ENCODE assay signal across 31 mouse cellular contexts in genomic region chr19:45796879-45797278, GRCm38 (mm10). TPM values are rescaled to one million over a fixed set of nuclear protein-coding genes. Genes with fewer than 3 reads are reported as not detected.
DNase-seq lines count a peak whose midpoint lies in the region; ATAC-seq and TF ChIP-seq lines count a peak whose summit lies in the region.
"Had no signal": no experiment of that assay in that cellular context is flagged by ENCODE, and none has a peak within 500 bp of the region (broad histone marks: within the 10 kb centered on the region; RNA-seq: fewer than 3 reads in every experiment).

No protein-coding gene starts in this region.

- H3K36me3 ChIP-seq in spleen, adult 2 months (ENCODE audit: control insufficient read depth, insufficient read depth, low read length): no peaks in the 10 kb centered on the region
- H3K36me3 ChIP-seq in ES-E14 (ENCODE audit: control insufficient read depth, insufficient read depth, low read length, poor library complexity, severe bottlenecking): no peaks in the 10 kb centered on the region
- no peaks in the 10 kb centered on the region for H3K36me3 ChIP-seq in kidney, embryonic 15.5 days
- H3K36me3 ChIP-seq: heart, embryonic 15.5 days; hindbrain, embryonic 15.5 days; liver, embryonic 13.5 days; midbrain, embryonic 15.5 days; neural tube, embryonic 13.5 days; stomach, embryonic 15.5 days had no signal

- no peaks in the 10 kb centered on the region for H3K27me3 ChIP-seq in spleen, adult 2 months (ENCODE audit: control insufficient read depth, insufficient read depth, low read length)
- H3K27me3 ChIP-seq in kidney, embryonic 15.5 days: no peaks in the 10 kb centered on the region
- H3K27me3 ChIP-seq: heart, embryonic 15.5 days; hindbrain, embryonic 15.5 days; liver, embryonic 13.5 days; midbrain, embryonic 15.5 days; neural tube, embryonic 13.5 days; stomach, embryonic 15.5 days had no signal

- WGBS in spleen, adult 2 months: 80% methylated on average over 15 of the region's 15 CpGs
- 57% methylated on average over 15 of the region's 15 CpGs for WGBS in kidney, embryonic 15.5 days

- in situ Hi-C loops in ES-E14 (cut with MboI; ENCODE audit: low sequenced_read_pairs in 2 of 2, unreplicated experiment in 2 of 2): no loop called here

- DNase-seq in spleen, adult 2 months (ENCODE audit: low read depth in 1 of 2, low spot score in 2 of 2): no peak
- no peak for DNase-seq in spleen, postnatal 4 days (ENCODE audit: low spot score in 2 of 2)
- DNase-seq in ES-E14 (ENCODE audit: low read depth, low spot score): no peak
- no peak for DNase-seq in cerebellum, postnatal 36 days
- DNase-seq: adrenal gland, postnatal 36 days; B cell, adult 2 months; cerebellum, adult 9-10 months; gastrocnemius, postnatal 25 days; heart, adult 18-20 months; heart, postnatal 4 days; layer of hippocampus, adult 9-11 months; liver, embryonic 13.5 days; lung, adult 2 months; lung, postnatal 36 days had no signal

- peaks cover 7% of the 10 kb centered on the region for H3K4me1 ChIP-seq in spleen, adult 2 months (ENCODE audit: control insufficient read depth, insufficient read depth, insufficient read length)
- peaks cover 3 to 14% of the 10 kb centered on the region in 2 experiments; a peak in 2 of 4 replicates for H3K4me1 ChIP-seq in ES-E14 (ENCODE audit: control insufficient read depth in 2 of 2, insufficient read depth in 2 of 2, low read length in 2 of 2, poor library complexity in 1 of 2)
- H3K4me1 ChIP-seq in kidney, embryonic 15.5 days: peaks cover 19% of the 10 kb centered on the region
- H3K4me1 ChIP-seq: stomach, embryonic 15.5 days had no signal

- TF ChIP-seq POLR2A in spleen, adult 2 months (IDR thresholded peaks at IDR 0.05; ENCODE audit: low read depth, low read length): no peak

- no peak overlapping the region for H3K4me2 ChIP-seq in kidney, embryonic 15.5 days

- no peaks in the 10 kb centered on the region for H3K9me3 ChIP-seq in ES-E14 (ENCODE audit: control insufficient read depth, insufficient read depth, low read depth, low read length)
- H3K9me3 ChIP-seq in kidney, embryonic 15.5 days (replicated peaks): no peaks in the 10 kb centered on the region
- H3K9me3 ChIP-seq: heart, embryonic 15.5 days; hindbrain, embryonic 15.5 days; liver, embryonic 13.5 days; midbrain, embryonic 15.5 days; neural tube, embryonic 13.5 days; stomach, embryonic 15.5 days had no signal

- H3K4me3 ChIP-seq in spleen, adult 2 months (ENCODE audit: extremely low read depth, insufficient read depth, insufficient read length): no peak overlapping the region
- H3K4me3 ChIP-seq in ES-E14 (ENCODE audit: insufficient read depth in 1 of 2, low read depth in 1 of 2, low read length in 2 of 2, poor library complexity in 1 of 2, severe bottlenecking in 1 of 2): peak overlapping the region in 1 of 2 experiments; percentile 2; a peak in 1 of 4 replicates
- no peak overlapping the region for H3K4me3 ChIP-seq in kidney, embryonic 15.5 days (replicated peaks)
- H3K4me3 ChIP-seq: heart, embryonic 15.5 days; megakaryocyte, embryonic 14.5 days; midbrain, embryonic 15.5 days; neural tube, embryonic 13.5 days had no signal

- peak; percentile 71 for ATAC-seq in CD4-positive, CD25-positive, alpha-beta regulatory T cell, adult 4 months
- ATAC-seq in inflammation-experienced regulatory T-cells, adult 6 months: peak; percentile 59
- ATAC-seq in kidney, embryonic 15.5 days (replicated peaks; ENCODE audit: low FRiP score): no peak
- ATAC-seq: forebrain, embryonic 16.5 days; midbrain, embryonic 15.5 days had no signal

- peak overlapping the region; percentile 15; the same call in 1 of the 2 replicates for H3K9ac ChIP-seq in ES-E14 (ENCODE audit: insufficient read depth, low read depth, low read length, poor library complexity, severe bottlenecking)
- H3K9ac ChIP-seq in kidney, embryonic 15.5 days: no peak overlapping the region
- H3K9ac ChIP-seq: heart, embryonic 15.5 days; hindbrain, embryonic 15.5 days; liver, embryonic 13.5 days; midbrain, embryonic 15.5 days; neural tube, embryonic 13.5 days; stomach, embryonic 15.5 days had no signal

- no peak for TF ChIP-seq CTCF in spleen, adult 2 months (IDR thresholded peaks at IDR 0.05; ENCODE audit: extremely low read depth, insufficient read depth, insufficient read length, insufficient replicate concordance)

- H3K27ac ChIP-seq in spleen, adult 2 months (ENCODE audit: insufficient read depth, low read length): peak overlapping the region; percentile 34
- no peak overlapping the region for H3K27ac ChIP-seq in ES-E14 (ENCODE audit: insufficient read depth, low read depth, low read length, poor library complexity, severe bottlenecking)
- H3K27ac ChIP-seq in kidney, embryonic 15.5 days: no peak overlapping the region
- H3K27ac ChIP-seq: heart, embryonic 15.5 days; hindbrain, embryonic 15.5 days; liver, embryonic 13.5 days; midbrain, embryonic 15.5 days; neural tube, embryonic 13.5 days; stomach, embryonic 15.5 days had no signal

TF ChIP-seq in ES-E14, 5 proteins besides CTCF, POLR2A, EP300 and RAD21:
- TF ChIP-seq HCFC1 (IDR thresholded peaks at IDR 0.05; ENCODE audit: borderline replicate concordance, insufficient read depth, low read length) (no peak), MAFK (IDR thresholded peaks at IDR 0.05; ENCODE audit: insufficient read depth, low read depth, low read length) (no peak), ZNF384 (IDR thresholded peaks at IDR 0.05; ENCODE audit: low read depth, low read length) (no peak), CHD2 (IDR thresholded peaks at IDR 0.05; ENCODE audit: low read depth, low read length) (no peak)
TF ChIP-seq in ES-E14: peak in this region for 0.

RNA-seq across cellular contexts. Expression of gene Mgea5, which starts 13.2 kb away (rescaled TPM):
- polyA plus RNA-seq in spleen, adult 2 months (2012; rRNA removed): 18.9 and 21.1 TPM in 2 replicates
- 100 to 1,000 TPM; 191 to 247 TPM for polyA plus RNA-seq in CD4-positive, CD25-positive, alpha-beta regulatory T cell, adult 4 months (2017; shearing (Covaris generic))
- 86.7 and 94.7 TPM in 2 replicates for total RNA-seq in ES-E14 (2012; rRNA removed)
- polyA plus RNA-seq in inflammation-experienced regulatory T-cells, adult 6 months (2017; shearing (Covaris generic)): 100 to 1,000 TPM; 124 to 242 (median 205) TPM
- polyA plus RNA-seq in kidney, embryonic 15.5 days (2015; fragmentation: Nextera tagmentation; extraction: Ambion mirVana): 47.4 and 53.3 TPM in 2 replicates

RNA-seq across cellular contexts. Expression of gene Kcnip2, which starts 19.0 kb away (rescaled TPM):
- polyA plus RNA-seq in spleen, adult 2 months (2012; rRNA removed): 1.5 and 1.8 TPM in 2 replicates
- polyA plus RNA-seq in CD4-positive, CD25-positive, alpha-beta regulatory T cell, adult 4 months (2017; shearing (Covaris generic)): 10 to 100 TPM; 17.3 to 17.4 TPM
- total RNA-seq in ES-E14 (2012; rRNA removed): 0.85 and 3.4 TPM in 2 replicates
- polyA plus RNA-seq in inflammation-experienced regulatory T-cells, adult 6 months (2017; shearing (Covaris generic)): 10 to 100 TPM in 2 of 3 experiments, 1 to 10 TPM in 1; 3.4 to 13.9 (median 10.1) TPM
- 2.2 and 2.3 TPM in 2 replicates for polyA plus RNA-seq in kidney, embryonic 15.5 days (2015; fragmentation: Nextera tagmentation; extraction: Ambion mirVana)
- total RNA-seq: common myeloid progenitor, adult 5-6 weeks; MEL had no signal

RNA-seq across cellular contexts. Expression of gene Npm3, which starts 47.5 kb away (rescaled TPM):
- 68.2 and 85.3 TPM in 2 replicates for polyA plus RNA-seq in spleen, adult 2 months (2012; rRNA removed)
- polyA plus RNA-seq in CD4-positive, CD25-positive, alpha-beta regulatory T cell, adult 4 months (2017; shearing (Covaris generic)): 10 to 100 TPM; 11.9 to 37.1 TPM
- 142 and 166 TPM in 2 replicates for total RNA-seq in ES-E14 (2012; rRNA removed)
- polyA plus RNA-seq in inflammation-experienced regulatory T-cells, adult 6 months (2017; shearing (Covaris generic)): 10 to 100 TPM; 12.9 to 73.1 (median 57.3) TPM
- 20.8 and 28.5 TPM in 2 replicates for polyA plus RNA-seq in kidney, embryonic 15.5 days (2015; fragmentation: Nextera tagmentation; extraction: Ambion mirVana)

RNA-seq across cellular contexts. Expression of gene Fgf8, which starts 54.2 kb away (rescaled TPM):
- 0.21 and 0.22 TPM in 2 replicates for polyA plus RNA-seq in spleen, adult 2 months (2012; rRNA removed)
- not detected for polyA plus RNA-seq in CD4-positive, CD25-positive, alpha-beta regulatory T cell, adult 4 months (2017; shearing (Covaris generic))
- 1.1 and 1.5 TPM in 2 replicates for total RNA-seq in ES-E14 (2012; rRNA removed)
- polyA plus RNA-seq in inflammation-experienced regulatory T-cells, adult 6 months (2017; shearing (Covaris generic)): not detected
- polyA plus RNA-seq in kidney, embryonic 15.5 days (2015; fragmentation: Nextera tagmentation; extraction: Ambion mirVana): 17.8 and 20.3 TPM in 2 replicates
- total RNA-seq: adrenal gland, adult 18-20 months; adrenal gland, postnatal 36 days; common myeloid progenitor, adult 5-6 weeks; gastrocnemius, postnatal 25 days; heart, adult 18-20 months; left cerebral cortex, adult 18-20 months; left cerebral cortex, postnatal 36 days; MEL had no signal
- polyA plus RNA-seq: intestine, postnatal 0 days; large intestine, adult 2 months; liver, embryonic 13.5 days; lung, adult 2 months; neural tube, embryonic 13.5 days; stomach, embryonic 15.5 days had no signal
